Mouse (Mus musculus) limb, embryonic 10.5 days (tissue): ENCODE measurements around the gene Camta1. TPM values are rescaled to one million over a fixed set of nuclear protein-coding genes. Genes with fewer than 3 reads are reported as not detected.
A peak's percentile ranks its signal among the peaks of the same experiment; 100 is the strongest.

ENCODE experiments used
- DNase-seq: peaks from one replicate; pipeline ENCODE4 v3.0.0-alpha.2; 2017; ENCODE audit warnings: low spot score
- H3K27ac ChIP-seq: fragments of 300-500 bp; sonication (generic); 2 replicates; pipeline ENCODE4 v1.5.1; 2016; ENCODE audit warnings: mild to moderate bottlenecking
- H3K27me3 ChIP-seq: fragments of 300-500 bp; sonication (generic); 2 replicates; pipeline ENCODE4 v1.6.1; 2016; ENCODE audit warnings: low read depth, mild to moderate bottlenecking; ENCODE audit not compliant: poor library complexity, severe bottlenecking
- H3K36me3 ChIP-seq: fragments of 300-500 bp; sonication (generic); 2 replicates; pipeline ENCODE4 v1.6.1; 2016; ENCODE audit warnings: mild to moderate bottlenecking, moderate library complexity
- H3K4me1 ChIP-seq: fragments of 300-500 bp; sonication (generic); 2 replicates; pipeline ENCODE4 v1.6.1; 2016
- H3K4me3 ChIP-seq: fragments of 300-500 bp; sonication (generic); 2 replicates; pipeline ENCODE4 v1.5.1; 2016; ENCODE audit warnings: mild to moderate bottlenecking, moderate library complexity
- H3K9me3 ChIP-seq: fragments of 300-500 bp; sonication (generic); replicated peaks from 2 replicates; pipeline ENCODE4 v1.6.1; 2016; ENCODE audit warnings: mild to moderate bottlenecking
- WGBS: fragments of 180-500 bp; shearing (Covaris S2); methylation state at CpG from one replicate; pipeline ENCODE4 v1.1.7; 2016; 5-methylcytosine and 5-hydroxymethylcytosine counted together
- polyA plus RNA-seq: library from polyadenylated mRNA; unstranded; fragments of >200 nt; fragmentation: Nextera tagmentation; extraction: Ambion mirVana; gene quantifications from 2 replicates; pipeline ENCODE4 v1.2.1, GENCODE M21; 2016

Gene Camta1
- polyA plus RNA-seq, 1 experiment from 2014 or later, result 102 TPM

DNA sequence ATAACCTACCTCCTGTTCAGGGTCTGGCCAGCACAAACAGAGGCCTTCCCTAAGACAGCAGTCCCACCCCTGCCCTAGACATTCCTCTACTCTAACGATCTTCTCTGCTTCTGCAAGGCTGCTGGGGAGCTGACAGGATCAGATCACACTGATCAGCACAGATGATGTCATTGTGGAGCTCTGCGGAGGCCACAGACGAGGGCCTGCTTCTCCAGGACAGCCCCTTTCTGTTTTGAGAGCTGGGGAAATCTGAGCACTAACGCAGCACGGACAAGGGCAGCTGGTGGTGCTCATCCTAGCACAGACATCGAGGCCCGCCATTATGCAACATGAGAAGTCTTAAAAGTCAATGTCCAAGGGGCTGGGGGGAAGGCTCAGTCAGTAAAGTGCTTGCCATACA, 151.2 kb downstream of the Camta1 start:
- no peaks in the 10 kb centered on the region for H3K9me3 ChIP-seq
- DNase-seq, result no peak

GRCm38 (mm10) chr4:151709269-151709668, 152.4 kb downstream of the Camta1 start:
- H3K4me3 ChIP-seq, result no peak overlapping the region
- no peaks in the 10 kb centered on the region for H3K27me3 ChIP-seq
- H3K4me1 ChIP-seq, result peaks cover 8% of the 10 kb centered on the region
- H3K36me3 ChIP-seq, result no peaks in the 10 kb centered on the region
- WGBS, result 81% methylated on average over 8 of the region's 8 CpGs
- no peak overlapping the region for H3K27ac ChIP-seq
- H3K9me3 ChIP-seq, result no peaks in the 10 kb centered on the region
- DNase-seq, result no peak

More for the DNA sequence above, 151.2 kb downstream of the Camta1 start:
- H3K4me3 ChIP-seq, result no peak overlapping the region
- 19% methylated on average over 7 of the region's 7 CpGs for WGBS
- no peak overlapping the region for H3K27ac ChIP-seq
- H3K36me3 ChIP-seq, result no peaks in the 10 kb centered on the region
- peaks cover 8% of the 10 kb centered on the region for H3K4me1 ChIP-seq
- no peaks in the 10 kb centered on the region for H3K27me3 ChIP-seq

DNA sequence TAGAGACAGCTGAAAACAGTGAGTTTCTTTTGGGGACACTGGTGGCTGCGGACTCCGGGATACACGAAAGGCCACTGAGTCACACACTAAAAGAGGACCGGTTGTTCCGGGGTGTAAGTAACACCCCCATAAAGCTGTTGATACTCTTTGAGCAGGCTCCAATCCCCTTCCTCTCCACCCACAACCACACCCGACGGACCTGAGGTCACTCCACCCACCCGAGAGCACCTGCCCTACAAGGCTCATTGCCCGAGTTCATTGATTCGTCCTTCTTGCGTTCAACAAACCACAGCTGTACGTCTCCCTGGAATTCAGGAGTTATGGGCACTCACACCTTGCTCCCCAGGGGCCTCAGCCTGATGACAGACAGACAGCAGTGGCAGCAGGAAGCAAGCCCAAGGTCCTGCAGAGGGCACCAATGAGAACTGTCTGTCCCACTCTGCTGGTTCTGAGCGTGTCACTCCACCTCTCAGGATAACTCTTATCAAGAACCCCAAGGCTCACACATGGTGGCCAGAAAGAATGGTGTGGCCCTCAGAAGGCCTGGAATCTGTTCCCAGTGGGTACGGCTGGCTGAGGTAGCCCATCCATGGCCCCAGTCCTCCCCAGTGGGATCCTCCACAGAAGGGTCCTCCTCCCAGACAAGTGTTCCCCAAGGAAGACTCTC, 158.5 kb downstream of the Camta1 start:
- Histone ChIP-seq H3K27ac (no peak overlapping the region), H3K4me3 (no peak overlapping the region), H3K9me3 (no peaks in the 10 kb centered on the region), H3K4me1 (peaks cover 3% of the 10 kb centered on the region; the same call in 1 of the 2 replicates), H3K36me3 (no peaks in the 10 kb centered on the region), H3K27me3 (no peaks in the 10 kb centered on the region)
- WGBS, result 92% methylated on average over 14 of the region's 14 CpGs
- no peak for DNase-seq

GRCm38 (mm10) chr4:151702463-151702862, 159.2 kb downstream of the Camta1 start:
- peaks cover 3% of the 10 kb centered on the region; the same call in 1 of the 2 replicates for H3K4me1 ChIP-seq
- no peak for DNase-seq
- H3K4me3 ChIP-seq, result no peak overlapping the region
- no peaks in the 10 kb centered on the region for H3K27me3 ChIP-seq
- H3K27ac ChIP-seq, result no peak overlapping the region
- no peaks in the 10 kb centered on the region for H3K36me3 ChIP-seq
- H3K9me3 ChIP-seq, result no peaks in the 10 kb centered on the region
- whole genome bisulfite sequencing, result 91% methylated on average over 11 of the region's 11 CpGs

DNA sequence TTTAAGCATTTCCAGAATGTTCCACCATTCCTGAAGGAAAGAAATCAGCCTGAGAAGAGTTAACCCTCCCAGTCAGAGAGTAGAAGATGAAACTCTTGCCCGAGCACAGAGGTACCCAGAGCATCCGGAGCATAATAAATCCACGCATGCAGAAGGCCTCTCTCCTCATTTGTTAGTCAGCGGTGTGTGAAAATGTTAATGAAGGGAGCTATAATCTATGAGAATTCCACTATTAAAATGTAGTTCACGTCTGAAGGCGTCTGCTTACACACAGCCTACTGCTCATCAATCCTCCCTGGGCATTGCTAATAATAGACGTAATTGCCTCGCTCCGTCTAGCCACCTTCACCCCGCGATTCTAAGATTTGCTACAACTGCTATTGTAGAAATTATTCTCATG, 165.7 kb downstream of the Camta1 start:
- Histone ChIP-seq H3K9me3 (no peaks in the 10 kb centered on the region), H3K27ac (no peak overlapping the region), H3K4me3 (no peak overlapping the region), H3K27me3 (no peaks in the 10 kb centered on the region), H3K4me1 (peaks cover 3% of the 10 kb centered on the region; the same call in 1 of the 2 replicates), H3K36me3 (no peaks in the 10 kb centered on the region)
- 89% methylated on average over 11 of the region's 11 CpGs for WGBS
- no peak for DNase-seq

GRCm38 (mm10) chr4:151694531-151694930, 167.1 kb downstream of the Camta1 start:
- WGBS, result 94% methylated on average over 7 of the region's 7 CpGs
- H3K4me3 ChIP-seq, result no peak overlapping the region
- H3K4me1 ChIP-seq, result peaks cover 7% of the 10 kb centered on the region; the same call in 1 of the 2 replicates
- H3K27me3 ChIP-seq, result no peaks in the 10 kb centered on the region
- H3K9me3 ChIP-seq, result no peaks in the 10 kb centered on the region
- no peaks in the 10 kb centered on the region for H3K36me3 ChIP-seq
- H3K27ac ChIP-seq, result no peak overlapping the region
- no peak for DNase-seq

DNA sequence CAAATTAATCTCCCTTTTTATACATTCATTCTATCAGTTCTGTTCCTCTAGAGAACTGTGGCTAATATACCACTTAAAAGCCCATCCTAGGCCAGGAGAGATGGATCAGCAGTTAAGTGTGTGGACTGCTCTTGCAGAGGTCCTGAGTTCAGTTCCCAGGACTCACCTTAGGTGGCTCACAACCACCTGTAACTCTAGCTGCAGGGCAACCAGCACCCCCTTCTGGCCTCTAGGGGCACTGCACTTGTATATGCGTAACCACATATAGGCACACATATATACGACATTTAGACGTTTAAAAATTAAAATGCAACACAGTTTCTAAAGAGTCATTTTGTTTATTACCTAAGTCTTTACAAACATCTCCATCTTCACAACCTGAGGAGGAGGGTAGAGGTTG, 167.6 kb downstream of the Camta1 start:
- Histone ChIP-seq H3K4me3 (no peak overlapping the region), H3K27me3 (no peaks in the 10 kb centered on the region), H3K36me3 (no peaks in the 10 kb centered on the region), H3K9me3 (no peaks in the 10 kb centered on the region), H3K27ac (no peak overlapping the region), H3K4me1 (peaks cover 7% of the 10 kb centered on the region; the same call in 1 of the 2 replicates)
- 89% methylated on average over 3 of the region's 3 CpGs for WGBS
- DNase-seq, result no peak

GRCm38 (mm10) chr4:151690041-151690440, 171.6 kb downstream of the Camta1 start:
- H3K27me3 ChIP-seq, result no peaks in the 10 kb centered on the region
- DNase-seq, result no peak
- no peak overlapping the region for H3K27ac ChIP-seq
- H3K4me1 ChIP-seq, result peaks cover 7% of the 10 kb centered on the region; the same call in 1 of the 2 replicates
- no peaks in the 10 kb centered on the region for H3K36me3 ChIP-seq
- WGBS, result 87% methylated on average over 12 of the region's 12 CpGs
- H3K9me3 ChIP-seq, result no peaks in the 10 kb centered on the region
- no peak overlapping the region for H3K4me3 ChIP-seq

GRCm38 (mm10) chr4:151688206-151688605, 173.5 kb downstream of the Camta1 start:
- Histone ChIP-seq H3K4me3 (no peak overlapping the region), H3K36me3 (no peaks in the 10 kb centered on the region), H3K4me1 (peaks cover 7% of the 10 kb centered on the region; the same call in 1 of the 2 replicates), H3K27me3 (no peaks in the 10 kb centered on the region), H3K27ac (no peak overlapping the region), H3K9me3 (no peaks in the 10 kb centered on the region)
- WGBS, result 90% methylated on average over 5 of the region's 5 CpGs
- DNase-seq, result no peak

DNA sequence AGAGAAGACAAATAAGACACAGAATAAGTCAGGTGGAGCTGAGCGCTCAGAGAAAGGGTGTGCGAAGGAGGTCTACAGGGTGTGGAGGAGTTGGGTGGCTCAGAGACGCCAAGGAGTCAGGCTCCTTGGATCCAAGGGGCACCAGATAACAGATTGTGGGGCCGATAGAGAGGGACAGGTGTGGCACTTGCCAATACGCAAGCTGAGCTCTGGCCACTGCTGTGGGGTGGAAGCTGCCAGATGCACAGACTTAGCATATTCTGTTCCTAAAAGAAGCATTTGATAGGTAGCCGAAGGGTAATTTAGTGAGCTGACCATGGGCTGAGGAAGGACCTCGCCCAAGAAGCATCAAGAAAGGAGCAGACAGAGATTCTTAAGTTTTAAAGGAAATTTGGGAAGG, 177.1 kb downstream of the Camta1 start:
- Histone ChIP-seq H3K9me3 (no peaks in the 10 kb centered on the region), H3K27me3 (no peaks in the 10 kb centered on the region), H3K27ac (no peak overlapping the region), H3K4me3 (no peak overlapping the region), H3K4me1 (no peaks in the 10 kb centered on the region), H3K36me3 (no peaks in the 10 kb centered on the region)
- 89% methylated on average over 7 of the region's 7 CpGs for WGBS
- DNase-seq, result no peak

- H3K27ac ChIP-seq, result no peak overlapping the region
- DNase-seq, result no peak
- 82% methylated on average over 12 of the region's 12 CpGs for WGBS
- H3K9me3 ChIP-seq, result no peaks in the 10 kb centered on the region
- no peaks in the 10 kb centered on the region for H3K4me1 ChIP-seq
- no peaks in the 10 kb centered on the region for H3K36me3 ChIP-seq
- no peaks in the 10 kb centered on the region for H3K27me3 ChIP-seq
- H3K4me3 ChIP-seq, result no peak overlapping the region
These were observed 178.7 kb downstream of the Camta1 start for GRCm38 (mm10) chr4:151682831-151683488.

GRCm38 (mm10) chr4:151672452-151672851, 189.2 kb downstream of the Camta1 start:
- WGBS, result 76% methylated on average over 13 of the region's 13 CpGs
- Histone ChIP-seq H3K36me3 (no peaks in the 10 kb centered on the region), H3K4me1 (peaks cover 8% of the 10 kb centered on the region; the same call in 1 of the 2 replicates), H3K4me3 (no peak overlapping the region), H3K27me3 (no peaks in the 10 kb centered on the region), H3K27ac (0 out of 2 replicates have a peak overlapping the region, but pooled peaks have one; percentile 3), H3K9me3 (no peaks in the 10 kb centered on the region)
- no peak for DNase-seq

DNA sequence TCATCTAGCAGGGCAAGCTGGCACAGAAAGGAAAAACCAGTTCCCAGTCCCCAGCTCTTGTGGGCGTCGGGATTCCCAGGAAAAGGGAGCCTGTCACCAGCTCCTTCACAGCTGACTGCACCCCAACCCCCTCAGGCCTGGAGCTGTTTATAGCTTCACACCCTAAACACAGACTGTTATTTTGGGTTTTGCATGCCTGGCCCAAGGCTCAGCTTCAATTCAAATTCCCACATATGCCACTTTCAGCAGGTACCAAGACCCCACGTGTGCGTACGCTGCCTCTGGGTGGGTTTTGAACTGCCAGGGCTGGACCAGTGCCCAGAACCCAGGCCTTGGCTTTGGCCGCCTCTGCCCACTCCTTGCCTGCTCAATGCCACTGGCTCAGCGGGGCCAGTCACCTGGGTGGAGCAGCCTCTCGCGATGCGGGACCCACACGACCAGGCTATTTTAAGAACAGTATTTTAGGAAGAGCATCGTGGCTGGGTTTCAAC, 195.2 kb downstream of the Camta1 start:
- H3K36me3 ChIP-seq, result no peaks in the 10 kb centered on the region
- H3K9me3 ChIP-seq, result no peaks in the 10 kb centered on the region
- H3K27ac ChIP-seq, result no peak overlapping the region
- WGBS, result 76% methylated on average over 12 of the region's 12 CpGs
- DNase-seq, result no peak
- no peak overlapping the region for H3K4me3 ChIP-seq
- peaks cover 10% of the 10 kb centered on the region for H3K4me1 ChIP-seq
- no peaks in the 10 kb centered on the region for H3K27me3 ChIP-seq
